Mouse (Mus musculus): ENCODE measurements at regions not wholly inside any gene's neighbourhood (a gene's known extent, or its start where the extent isn't known, plus 50 kb on each side); places are given as distances from the start of the nearest gene placed in this dataset.
"Not testable (repeated sequence)": the region's sequence is repeated elsewhere in the genome, so short reads cannot be mapped to it uniquely, and the experiment has no call there.

DNA sequence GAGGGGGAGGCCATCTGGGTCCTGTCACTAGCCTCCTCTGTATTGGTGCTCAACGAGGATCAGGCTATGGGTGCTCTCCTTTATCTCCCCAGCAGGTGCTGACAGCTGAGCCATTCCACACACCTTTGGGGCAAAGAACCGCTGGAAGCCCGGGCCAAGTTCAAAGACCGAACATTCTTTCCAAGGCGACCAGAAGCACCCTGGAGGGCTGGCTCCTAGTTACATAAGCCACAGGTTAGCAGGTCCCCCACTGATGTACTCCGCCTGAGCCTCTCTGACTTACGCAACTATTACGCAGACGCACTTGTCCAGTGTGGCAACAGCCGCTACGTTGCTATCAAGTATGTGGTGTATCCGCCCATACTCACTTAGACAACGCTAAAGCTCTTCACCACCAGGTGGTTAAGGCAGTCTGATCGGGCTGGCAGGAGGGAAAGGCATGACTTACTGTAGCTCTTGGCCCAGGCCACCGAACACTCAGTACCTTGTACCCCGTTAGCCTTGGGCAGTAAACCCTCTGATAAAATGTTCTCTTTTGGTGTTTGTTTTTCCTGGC lies 69.2 kb downstream of the Gm33543 start:
- DNase-seq: no peak

DNA sequence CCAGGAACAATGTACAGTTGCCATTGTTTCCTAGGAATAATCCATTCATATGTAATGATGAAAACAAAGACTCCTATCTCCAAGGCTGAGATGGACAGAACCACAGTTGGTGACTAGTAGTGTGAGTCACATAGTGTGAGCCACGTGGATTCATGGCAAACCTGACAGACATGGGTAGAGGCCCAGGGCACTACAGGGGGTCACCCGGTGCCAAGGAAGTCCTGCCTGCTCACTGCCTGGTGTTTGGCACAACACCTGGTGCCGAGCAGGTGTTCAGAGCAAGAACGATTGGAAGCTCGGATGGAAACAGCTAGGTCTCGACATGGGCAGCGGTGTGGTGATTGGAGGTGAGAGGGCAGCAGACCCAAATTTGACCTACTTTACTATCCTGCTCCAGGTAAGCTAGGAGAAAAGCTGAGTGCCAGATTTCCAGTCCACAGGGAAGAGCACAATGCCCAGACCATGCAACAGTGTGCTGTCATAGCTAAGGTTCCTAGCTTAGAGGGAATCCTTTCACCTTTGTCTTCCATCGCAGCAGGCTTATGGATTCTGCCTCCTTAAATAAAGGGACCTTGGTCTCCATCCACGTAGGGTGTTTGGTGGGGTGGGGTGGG lies 69.8 kb downstream of the Gm33543 start:
- DNase-seq: peak; percentile 81

DNA sequence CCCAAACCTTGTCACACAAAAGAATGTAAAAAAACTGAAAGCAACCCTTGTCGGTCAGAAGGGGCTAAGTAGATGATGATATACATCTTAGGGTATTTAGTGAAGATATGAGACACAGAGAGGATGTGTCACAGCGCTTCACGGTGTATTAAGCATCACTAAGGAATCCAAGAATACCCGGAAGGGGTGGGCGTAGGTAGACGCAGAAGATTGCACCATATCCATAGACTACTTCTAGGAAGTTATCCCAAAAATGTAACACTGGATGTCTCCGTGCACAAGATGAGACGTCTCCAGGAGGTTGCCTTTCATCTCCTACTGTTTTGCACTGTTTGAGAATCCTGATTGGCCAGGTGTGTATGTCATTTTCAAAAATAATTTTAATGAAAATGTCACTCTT lies 73.8 kb downstream of the Gm33543 start:
- no peak for DNase-seq

DNA sequence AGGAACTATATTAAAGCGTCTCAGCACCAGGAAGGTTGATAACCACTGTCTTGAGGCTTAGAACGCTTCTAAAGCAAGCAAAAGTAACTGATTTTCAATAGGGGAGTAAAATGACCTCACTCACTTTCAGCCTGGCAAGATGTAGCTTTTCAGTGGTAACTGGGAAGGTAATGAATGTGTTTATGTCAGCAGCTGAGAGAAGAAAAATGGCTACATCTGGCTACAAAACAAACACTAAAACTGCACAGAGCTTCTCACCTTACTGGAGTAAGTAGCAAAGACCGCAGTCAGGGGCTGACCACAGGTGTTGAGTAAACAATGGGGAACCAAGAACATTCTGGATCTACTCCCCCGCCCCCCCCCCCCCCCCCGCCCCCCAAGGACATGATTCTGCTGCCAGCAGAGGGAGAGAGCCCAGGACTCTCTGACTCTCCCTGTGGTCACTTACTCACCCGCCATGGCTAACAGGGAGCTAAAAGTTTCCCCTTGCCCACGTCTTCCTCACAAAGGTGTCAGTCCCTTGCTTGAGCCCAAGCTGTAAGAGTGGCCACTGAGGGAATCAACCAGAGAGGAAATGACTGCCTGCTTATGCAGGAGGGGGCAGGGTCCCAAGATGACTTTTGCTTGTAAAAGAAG lies 75.1 kb downstream of the Gm33543 start:
- DNase-seq: no peak

DNA sequence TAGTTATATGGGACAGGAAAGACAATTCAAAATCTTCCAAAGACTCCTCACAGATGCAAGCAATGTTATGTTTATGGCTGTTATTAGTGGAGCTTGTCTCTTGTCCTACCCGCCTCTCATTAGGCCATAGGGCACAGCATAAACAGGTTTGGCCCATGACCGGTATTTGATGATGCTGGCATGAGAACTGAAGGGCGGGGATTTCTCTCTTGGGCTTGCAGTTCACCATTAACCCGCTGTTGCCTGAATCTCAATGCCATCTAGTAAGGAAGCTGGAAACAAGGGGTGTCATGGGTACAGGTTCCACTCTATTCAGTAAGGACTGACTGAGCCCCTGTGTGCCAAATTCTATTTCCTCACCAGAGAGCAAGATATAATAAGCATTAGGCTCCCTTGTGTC lies 78.6 kb downstream of the Gm33543 start:
- no peak for DNase-seq

DNA sequence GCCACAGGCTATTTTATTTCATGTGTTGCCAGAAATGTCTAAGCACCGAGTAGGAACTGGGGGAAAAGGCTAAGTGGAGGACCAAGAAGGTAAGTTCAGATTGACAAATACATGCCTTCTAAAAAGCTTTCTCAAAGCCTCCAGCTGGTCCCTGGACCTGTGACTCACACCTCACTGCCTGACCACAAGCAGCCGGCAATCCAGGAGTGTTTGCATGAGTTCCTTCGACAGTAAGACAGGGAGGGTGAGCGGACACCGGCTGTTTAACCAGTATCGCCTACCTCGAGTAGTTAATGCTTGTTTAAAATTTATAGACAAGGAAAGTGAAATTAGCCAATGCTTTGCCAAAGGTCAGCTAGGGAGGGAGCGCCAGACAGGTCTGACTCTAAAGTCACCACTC lies 80.1 kb downstream of the Gm33543 start:
- no peak for DNase-seq

DNA sequence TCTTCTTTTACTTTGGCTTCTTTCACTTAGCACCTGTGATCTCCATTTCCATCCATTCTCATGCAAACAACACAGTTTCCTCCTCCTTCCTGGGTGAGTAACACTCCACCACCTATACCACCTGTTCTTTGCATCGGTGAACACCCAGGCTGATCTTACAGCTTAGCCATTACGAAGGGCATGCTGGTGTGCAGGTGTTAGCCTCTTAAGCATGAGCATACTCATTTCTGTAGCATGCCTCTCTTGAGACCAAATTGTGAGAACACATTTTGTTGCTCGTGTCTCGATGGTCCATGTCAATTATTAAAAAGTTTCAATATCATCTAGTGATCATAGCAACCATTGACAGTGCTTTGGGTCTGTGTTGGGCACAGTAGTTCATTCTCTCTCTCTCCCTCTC lies 80.8 kb downstream of the Gm33543 start:
- no peak for DNase-seq

- DNase-seq: no peak
Measured at GRCm38 (mm10) chr10:95760121-95760870, 82.4 kb downstream of the Gm33543 start.

DNA sequence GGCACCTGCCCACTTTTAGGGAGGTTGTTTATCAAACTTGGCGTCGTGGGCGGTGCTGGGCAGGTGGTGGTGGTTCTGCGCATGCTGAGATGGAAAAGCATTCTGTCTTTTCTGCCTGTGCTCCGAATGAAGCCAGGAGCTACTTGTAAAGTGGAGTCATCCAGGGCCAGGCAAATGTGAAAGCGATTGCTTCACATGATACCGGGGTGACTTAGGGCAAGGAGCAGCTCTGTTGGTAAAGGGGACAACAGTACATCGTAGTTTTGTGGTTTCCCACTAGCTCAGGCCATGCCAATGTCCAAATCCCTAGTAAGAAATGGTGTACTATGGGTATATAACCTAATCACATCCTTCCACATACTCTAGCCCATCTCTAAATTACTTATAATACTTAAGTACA lies 84.5 kb downstream of the Gm33543 start:
- no peak for DNase-seq

GRCm38 (mm10) chr10:95755429-95755828 lies 82.2 kb upstream of the Anapc15-ps start:
- no peak for DNase-seq

DNA sequence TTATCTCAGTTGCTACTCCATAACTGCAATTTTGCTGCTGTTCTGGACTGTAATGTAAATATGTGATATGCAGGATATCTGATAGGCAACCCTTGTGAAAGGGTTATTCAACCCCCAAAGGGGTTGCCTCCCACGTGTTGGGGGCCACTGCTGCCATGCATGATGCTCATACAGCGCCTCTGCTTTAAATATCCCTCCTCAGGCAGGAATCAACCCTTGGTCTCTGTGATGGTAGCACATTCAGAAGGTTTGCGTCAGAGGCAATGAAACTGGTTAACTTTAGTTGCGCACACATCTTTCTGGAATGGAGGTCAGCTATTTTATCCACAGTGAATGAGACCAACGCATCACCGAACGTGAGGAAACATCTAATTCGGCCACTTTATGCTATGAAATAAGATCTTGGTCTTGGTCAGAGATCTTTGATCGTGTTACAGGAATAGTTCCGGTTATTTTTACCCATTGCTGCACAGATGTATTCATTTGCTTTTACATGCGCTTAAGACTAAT lies 80.2 kb upstream of the Anapc15-ps start:
- no peak for DNase-seq

DNA sequence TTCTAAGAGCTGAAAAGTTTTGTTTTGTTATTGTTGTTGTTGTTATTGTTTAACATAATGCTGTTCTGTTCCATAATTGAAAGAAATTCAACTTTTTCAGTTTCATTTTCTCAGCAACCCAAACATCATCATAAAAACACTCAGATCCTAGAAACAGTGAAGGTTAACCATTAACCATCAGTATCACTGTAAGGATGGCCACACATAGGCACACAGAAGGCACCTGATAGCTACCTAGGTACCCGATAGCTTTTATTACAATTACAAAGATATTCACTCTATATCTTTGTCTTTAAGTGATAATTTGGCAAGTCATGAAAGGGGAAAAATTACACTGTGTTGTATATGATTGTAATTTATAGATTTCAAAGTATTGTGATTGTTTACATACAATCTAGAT lies 75.1 kb upstream of the Anapc15-ps start:
- no peak for DNase-seq

- DNase-seq: no peak
Measured at GRCm38 (mm10) chr10:95747939-95748338, 74.7 kb upstream of the Anapc15-ps start.

- DNase-seq: no peak
Measured at GRCm38 (mm10) chr10:95745834-95746620, 72.8 kb upstream of the Anapc15-ps start.

GRCm38 (mm10) chr10:95745254-95745653 lies 72.0 kb upstream of the Anapc15-ps start:
- DNase-seq: no peak

GRCm38 (mm10) chr10:95743627-95744026 lies 70.4 kb upstream of the Anapc15-ps start:
- DNase-seq: no peak

DNA sequence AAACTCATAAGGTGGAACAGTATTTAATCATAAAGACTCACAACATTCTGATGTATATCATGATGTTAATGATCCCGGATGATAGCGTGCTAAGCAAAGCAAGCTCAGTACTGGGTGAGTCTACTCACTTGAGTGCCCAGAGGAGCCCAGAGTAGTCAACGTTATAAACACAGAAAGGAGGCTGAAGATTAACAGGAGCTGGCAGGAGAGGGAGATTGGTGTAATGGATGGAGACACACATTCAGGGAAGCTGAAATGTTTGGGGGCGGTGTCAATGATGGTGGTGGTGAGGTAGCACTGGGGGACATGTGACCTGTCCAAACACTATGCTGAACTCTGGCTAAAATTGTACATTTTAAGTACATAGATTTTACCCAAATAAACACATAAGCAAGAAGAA lies 66.2 kb upstream of the Anapc15-ps start:
- no peak for DNase-seq

- not testable (repeated sequence) for DNase-seq
Measured at GRCm38 (mm10) chr10:95736743-95737142, 63.5 kb upstream of the Anapc15-ps start.

DNA sequence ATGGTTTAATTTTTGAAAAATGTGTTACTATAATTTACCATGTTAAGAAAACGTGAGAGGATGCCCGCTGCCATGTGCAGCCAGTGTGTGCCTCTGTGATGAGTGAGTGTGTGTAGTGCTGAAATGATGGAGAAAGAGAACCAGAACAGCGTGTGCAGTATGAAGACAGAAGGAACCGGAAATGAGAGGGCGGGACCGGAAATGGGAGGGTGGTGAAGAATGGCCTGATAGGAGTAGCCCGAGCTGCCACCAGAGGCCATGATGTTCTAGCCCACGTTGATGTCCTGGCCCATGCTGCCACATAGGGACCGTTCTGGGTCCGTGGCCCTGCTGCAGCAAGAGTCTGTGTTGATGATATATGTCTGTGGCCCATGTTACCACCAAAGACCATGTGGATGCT lies 57.8 kb upstream of the Anapc15-ps start:
- no peak for DNase-seq

DNA sequence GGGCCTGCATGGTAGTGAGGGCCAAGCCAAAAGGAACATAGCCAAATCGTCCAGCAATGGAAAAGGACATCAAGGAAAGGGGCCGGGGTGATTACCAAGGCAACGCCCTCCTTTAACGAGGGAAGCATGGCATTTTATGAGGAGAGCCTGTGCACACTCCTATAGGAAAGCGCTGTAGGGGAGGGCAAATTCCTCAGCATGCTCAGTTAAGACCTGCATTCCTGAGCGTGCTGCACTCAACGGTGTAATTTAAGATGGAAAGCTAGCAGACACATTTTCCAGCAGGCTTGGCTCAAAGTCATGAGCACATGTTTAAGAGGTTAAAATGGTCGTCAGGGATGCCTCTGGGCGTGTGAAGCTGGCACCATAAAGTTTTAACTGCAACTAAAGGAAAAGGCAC lies 56.6 kb upstream of the Anapc15-ps start:
- DNase-seq: no peak

- DNase-seq: peak; percentile 77
Measured at GRCm38 (mm10) chr10:95725910-95726309, 52.7 kb upstream of the Anapc15-ps start.

GRCm38 (mm10) chr10:95725349-95725748 lies 52.1 kb upstream of the Anapc15-ps start:
- DNase-seq: no peak

Measured in cerebellum, adult 9-11 months (tissue).